Mouse (Mus musculus) stomach, postnatal 0 days (tissue): ENCODE results near the gene Pfas. TPM values are rescaled to one million over a fixed set of nuclear protein-coding genes. Genes with fewer than 3 reads are reported as not detected.
A peak's percentile ranks its signal among the peaks of the same experiment; 100 is the strongest.
"Not testable (repeated sequence)": the region's sequence is repeated elsewhere in the genome, so short reads cannot be mapped to it uniquely, and the experiment has no call there.

Experiments
- ATAC-seq: fragments of 200-750 bp; cut with Nextera tagmentation; 2 replicates; pipeline ENCODE4 v1.8.0; 2017; ENCODE audit not compliant: low FRiP score, low TSS enrichment
- DNase-seq: peaks from one replicate; pipeline ENCODE4 v3.0.0-alpha.2; 2016; ENCODE audit warnings: low spot score
- H3K27ac ChIP-seq: fragments of 300-500 bp; sonication (generic); replicated peaks from 2 replicates; pipeline ENCODE4 v1.5.1; 2014; ENCODE audit warnings: mild to moderate bottlenecking, control low read depth
- H3K27me3 ChIP-seq: fragments of 300-500 bp; sonication (generic); 2 replicates; pipeline ENCODE4 v1.6.1; 2014; ENCODE audit warnings: low read length; ENCODE audit not compliant: control insufficient read depth, insufficient read depth
- H3K36me3 ChIP-seq: fragments of 300-500 bp; sonication (generic); 2 replicates; pipeline ENCODE4 v1.6.1; 2014; ENCODE audit warnings: low read length, mixed read lengths; ENCODE audit not compliant: control insufficient read depth, insufficient read depth
- H3K4me1 ChIP-seq: fragments of 300-500 bp; sonication (generic); replicated peaks from 2 replicates; pipeline ENCODE4 v1.6.1; 2014; ENCODE audit warnings: antibody characterized with exemption; ENCODE audit not compliant: control insufficient read depth, insufficient read depth
- H3K4me2 ChIP-seq: fragments of 300-500 bp; sonication (generic); replicated peaks from 2 replicates; pipeline ENCODE4 v1.6.1; 2014; ENCODE audit warnings: low read depth, mild to moderate bottlenecking, control low read depth, moderate library complexity
- H3K4me3 ChIP-seq: fragments of 300-500 bp; sonication (generic); 2 replicates; pipeline ENCODE4 v1.5.1; 2014; ENCODE audit warnings: low read depth, low read length, control low read depth
- H3K9ac ChIP-seq: fragments of 300-500 bp; sonication (generic); 2 replicates; pipeline ENCODE4 v1.6.1; 2014; ENCODE audit warnings: mild to moderate bottlenecking, low read length, control low read depth, mixed read lengths
- H3K9me3 ChIP-seq: fragments of 300-500 bp; sonication (generic); 2 replicates; pipeline ENCODE4 v1.6.1; 2016; ENCODE audit warnings: low read length; ENCODE audit not compliant: control insufficient read depth
- CTCF ChIP-seq: IDR thresholded peaks from 2 replicates; pipeline ENCODE4 v1.5.1; 2016; ENCODE audit warnings: antibody characterized with exemption, low read depth, mild to moderate bottlenecking, moderate library complexity
- EP300 ChIP-seq: optimal IDR thresholded peaks from 2 replicates; pipeline ENCODE3; 2016; ENCODE audit warnings: antibody characterized with exemption
- WGBS: fragments of 180-500 bp; shearing (Covaris S2); extraction: QIAGEN DNeasy Blood & Tissue Kit; methylation state at CpG from one replicate; pipeline ENCODE4 v1.1.7; 2014; 5-methylcytosine and 5-hydroxymethylcytosine counted together
- polyA plus RNA-seq: library from polyadenylated mRNA; unstranded; fragments of >200 nt; fragmentation: Nextera tagmentation; extraction: Ambion mirVana; gene quantifications from 2 replicates; pipeline ENCODE4 v1.2.1, GENCODE M21; 2015

Gene Pfas
- polyA plus RNA-seq, 1 experiment from 2014 or later = 8.0 TPM

- Histone ChIP-seq H3K9ac (no peak overlapping the region), H3K27ac (0 out of 2 replicates have a peak overlapping the region, but pooled peaks have one; percentile 49), H3K27me3 (no peaks in the 10 kb centered on the region), H3K9me3 (no peaks in the 10 kb centered on the region), H3K4me1 (0 out of 2 replicates have a peak, but pooled peaks cover 5% of the 10 kb centered on the region), H3K36me3 (no peaks in the 10 kb centered on the region), H3K4me2 (no peak overlapping the region), H3K4me3 (no peak overlapping the region)
- no peak for ATAC-seq
- no peak for TF ChIP-seq CTCF
- no peak for TF ChIP-seq EP300
- WGBS = 46% methylated on average over 3 of the region's 3 CpGs
- DNase-seq = no peak
Measured at GRCm38 (mm10) chr11:68980919-68981318, 27.3 kb downstream of the Pfas start.

- Histone ChIP-seq H3K27ac (peak overlapping the region; percentile 49), H3K4me3 (no peak overlapping the region), H3K36me3 (no peaks in the 10 kb centered on the region), H3K27me3 (no peaks in the 10 kb centered on the region), H3K4me1 (0 out of 2 replicates have a peak, but pooled peaks cover 5% of the 10 kb centered on the region), H3K4me2 (no peak overlapping the region), H3K9me3 (no peaks in the 10 kb centered on the region), H3K9ac (no peak overlapping the region)
- 32% methylated on average over 5 of the region's 5 CpGs for WGBS
- TF ChIP-seq CTCF (no peak), EP300 (no peak)
- ATAC-seq = peak; percentile 76
- peak; percentile 43 for DNase-seq
Measured at GRCm38 (mm10) chr11:68979320-68979733, 28.9 kb downstream of the Pfas start.

GRCm38 (mm10) chr11:68975601-68976000, 32.7 kb downstream of the Pfas start:
- 80% methylated on average over 1 of the region's 1 CpGs for WGBS

GRCm38 (mm10) chr11:68975085-68975484, 33.2 kb downstream of the Pfas start, which contains the start of gene Rangrf:
Gene Rangrf (minus strand): TSS chr11:68975185.
- WGBS = 78% methylated on average over 7 of the region's 7 CpGs

More at GRCm38 (mm10) chr11:68975601-68976000, 32.7 kb downstream of the Pfas start:
- no peak overlapping the region for H3K9ac ChIP-seq
- no peaks in the 10 kb centered on the region for H3K36me3 ChIP-seq
- no peaks in the 10 kb centered on the region for H3K9me3 ChIP-seq
- no peak for TF ChIP-seq CTCF
- no peak for TF ChIP-seq EP300
- no peaks in the 10 kb centered on the region for H3K27me3 ChIP-seq
- 0 out of 2 replicates have a peak, but pooled peaks cover 5% of the 10 kb centered on the region for H3K4me1 ChIP-seq
- no peak overlapping the region for H3K4me3 ChIP-seq
- no peak overlapping the region for H3K4me2 ChIP-seq
- no peak overlapping the region for H3K27ac ChIP-seq
- no peak for ATAC-seq
- no peak for DNase-seq

GRCm38 (mm10) chr11:68974059-68974450, 34.2 kb downstream of the Pfas start:
- peak overlapping the region; percentile 41; the same call in 1 of the 2 replicates for H3K9ac ChIP-seq
- no peaks in the 10 kb centered on the region for H3K27me3 ChIP-seq
- H3K27ac ChIP-seq = no peak overlapping the region
- 26% methylated on average over 6 of the region's 6 CpGs for WGBS
- peak overlapping the region; percentile 38 for H3K4me3 ChIP-seq
- ATAC-seq (peak; percentile 11; the same call in 1 of the 2 replicates), DNase-seq (no peak)
- no peaks in the 10 kb centered on the region for H3K9me3 ChIP-seq
- no peak for TF ChIP-seq EP300
- no peak for TF ChIP-seq CTCF
- H3K36me3 ChIP-seq = no peaks in the 10 kb centered on the region
- 0 out of 2 replicates have a peak, but pooled peaks cover 3% of the 10 kb centered on the region for H3K4me1 ChIP-seq
- peak overlapping the region; percentile 65 for H3K4me2 ChIP-seq

More at GRCm38 (mm10) chr11:68975085-68975484, 33.2 kb downstream of the Pfas start, which contains the start of gene Rangrf:
- Histone ChIP-seq H3K4me3 (peak within 1 kb of the TSS; percentile 38), H3K27ac (no peak within 1 kb of the TSS), H3K4me1 (0 out of 2 replicates have a peak, but pooled peaks cover 3% of the 10 kb centered on the region), H3K9me3 (no peaks in the 10 kb centered on the region), H3K9ac (peak within 1 kb of the TSS; percentile 41; the same call in 1 of the 2 replicates), H3K4me2 (peak within 1 kb of the TSS; percentile 65), H3K27me3 (no peaks in the 10 kb centered on the region), H3K36me3 (no peaks in the 10 kb centered on the region)
- no peak for TF ChIP-seq CTCF
- no peak for TF ChIP-seq EP300
- no peak for DNase-seq
- no peak for ATAC-seq

GRCm38 (mm10) chr11:68973250-68974058, 34.8 kb downstream of the Pfas start:
- DNase-seq (peak; percentile 90), ATAC-seq (peak; percentile 87)
- H3K4me2 ChIP-seq = peak overlapping the region; percentile 65
- H3K9me3 ChIP-seq, H3K36me3 ChIP-seq, H3K27me3 ChIP-seq, H3K4me1 ChIP-seq, H3K27ac ChIP-seq: not testable (repeated sequence)
- peak overlapping the region; percentile 45; the same call in 1 of the 2 replicates for H3K9ac ChIP-seq
- under 1% methylated on average over 37 of the region's 38 CpGs for WGBS
- H3K4me3 ChIP-seq = peak overlapping the region; percentile 38
